Mouse (Mus musculus) ovary, postnatal 10 days (tissue): ENCODE data around the gene Mob1b.

Source experiments
- DNase-seq: peaks from one replicate; pipeline ENCODE4 v3.0.0; 2022; ENCODE audit warnings: low spot score

Mob1b gene

GRCm38 (mm10) chr5:88720116-88721002, at the start of gene Mob1b:
TSS of gene Mob1b (plus strand) at chr5:88720855.
- peak; percentile 99 for DNase-seq

- DNase-seq = no peak
These were observed 45.8 kb upstream of the Mob1b start for GRCm38 (mm10) chr5:88674703-88675442.

GRCm38 (mm10) chr5:88675443-88676387, 44.9 kb upstream of the Mob1b start, which contains the start of gene Grsf1:
TSS of gene Grsf1 (minus strand) at chr5:88676171.
- DNase-seq = peak; percentile 72

- DNase-seq = no peak
These were observed 41.7 kb upstream of the Mob1b start for GRCm38 (mm10) chr5:88678929-88679328.

- no peak for DNase-seq
These were observed 41.3 kb upstream of the Mob1b start for GRCm38 (mm10) chr5:88679341-88679740.

- DNase-seq = no peak
These were observed 40.1 kb upstream of the Mob1b start for GRCm38 (mm10) chr5:88680567-88680966.

GRCm38 (mm10) chr5:88683706-88684105, 36.9 kb upstream of the Mob1b start:
- no peak for DNase-seq

GRCm38 (mm10) chr5:88684226-88684625, 36.4 kb upstream of the Mob1b start:
- DNase-seq = no peak

GRCm38 (mm10) chr5:88685306-88685705, 35.3 kb upstream of the Mob1b start:
- DNase-seq = no peak

- no peak for DNase-seq
These were observed 34.8 kb upstream of the Mob1b start for GRCm38 (mm10) chr5:88685745-88686299.

GRCm38 (mm10) chr5:88687996-88688406, 32.7 kb upstream of the Mob1b start:
- no peak for DNase-seq

- no peak for DNase-seq
These were observed 32.0 kb upstream of the Mob1b start for GRCm38 (mm10) chr5:88688583-88689187.

GRCm38 (mm10) chr5:88689279-88689938, 31.2 kb upstream of the Mob1b start:
- DNase-seq = no peak

- DNase-seq = no peak
These were observed 29.8 kb upstream of the Mob1b start for GRCm38 (mm10) chr5:88690681-88691505.

GRCm38 (mm10) chr5:88691506-88692095, 29.1 kb upstream of the Mob1b start:
- no peak for DNase-seq

- DNase-seq = no peak
These were observed 28.1 kb upstream of the Mob1b start for GRCm38 (mm10) chr5:88692586-88692985.

- no peak for DNase-seq
These were observed 27.6 kb upstream of the Mob1b start for GRCm38 (mm10) chr5:88693057-88693456.

- no peak for DNase-seq
These were observed 23.4 kb upstream of the Mob1b start for GRCm38 (mm10) chr5:88697291-88697690.

GRCm38 (mm10) chr5:88699251-88699913, 21.3 kb upstream of the Mob1b start:
- no peak for DNase-seq
